Mouse (Mus musculus) embryonic fibroblast, embryonic 13.5 days (primary cell): ENCODE results near the gene Trpm8.

Source experiments
- CTCF ChIP-seq: IDR thresholded peaks from 2 replicates; pipeline ENCODE4 v1.5.1; 2011; ENCODE audit warnings: mild to moderate bottlenecking, control low read depth, low read length, moderate library complexity, borderline replicate concordance; ENCODE audit not compliant: insufficient read depth
- POLR2A ChIP-seq: IDR thresholded peaks from 2 replicates; pipeline ENCODE4 v1.6.1; 2011; ENCODE audit warnings: low read depth, mild to moderate bottlenecking, control low read depth, low read length, moderate library complexity

DNA sequence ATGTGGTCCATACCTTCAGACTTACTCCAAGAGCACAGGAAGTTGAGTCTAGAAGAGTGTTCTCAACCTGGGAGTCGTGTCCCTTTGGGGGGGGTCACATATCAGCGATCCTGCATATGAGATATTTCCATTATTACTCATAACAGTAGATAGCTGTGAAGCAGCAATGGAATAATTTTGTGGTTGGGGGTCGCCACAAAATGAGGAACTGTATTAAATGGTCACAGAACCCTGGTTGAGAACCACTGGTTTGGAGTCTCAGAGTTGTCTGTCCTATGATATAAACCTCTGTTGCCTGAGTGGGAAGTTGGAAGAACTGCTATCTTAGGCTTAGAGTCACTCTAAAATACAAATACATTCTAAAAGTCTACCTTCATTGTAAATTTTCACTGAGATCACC is 32.4 kb downstream of the Trpm8 start:
- TF ChIP-seq CTCF (no peak), POLR2A (no peak)
